Mouse (Mus musculus): Measurements from ENCODE around the gene Rap1gap2. TPM values are rescaled to one million over a fixed set of nuclear protein-coding genes. Genes with fewer than 3 reads are reported as not detected.

Gene Rap1gap2
- polyA plus RNA-seq, 1 experiment, result 4.7 TPM

DNA sequence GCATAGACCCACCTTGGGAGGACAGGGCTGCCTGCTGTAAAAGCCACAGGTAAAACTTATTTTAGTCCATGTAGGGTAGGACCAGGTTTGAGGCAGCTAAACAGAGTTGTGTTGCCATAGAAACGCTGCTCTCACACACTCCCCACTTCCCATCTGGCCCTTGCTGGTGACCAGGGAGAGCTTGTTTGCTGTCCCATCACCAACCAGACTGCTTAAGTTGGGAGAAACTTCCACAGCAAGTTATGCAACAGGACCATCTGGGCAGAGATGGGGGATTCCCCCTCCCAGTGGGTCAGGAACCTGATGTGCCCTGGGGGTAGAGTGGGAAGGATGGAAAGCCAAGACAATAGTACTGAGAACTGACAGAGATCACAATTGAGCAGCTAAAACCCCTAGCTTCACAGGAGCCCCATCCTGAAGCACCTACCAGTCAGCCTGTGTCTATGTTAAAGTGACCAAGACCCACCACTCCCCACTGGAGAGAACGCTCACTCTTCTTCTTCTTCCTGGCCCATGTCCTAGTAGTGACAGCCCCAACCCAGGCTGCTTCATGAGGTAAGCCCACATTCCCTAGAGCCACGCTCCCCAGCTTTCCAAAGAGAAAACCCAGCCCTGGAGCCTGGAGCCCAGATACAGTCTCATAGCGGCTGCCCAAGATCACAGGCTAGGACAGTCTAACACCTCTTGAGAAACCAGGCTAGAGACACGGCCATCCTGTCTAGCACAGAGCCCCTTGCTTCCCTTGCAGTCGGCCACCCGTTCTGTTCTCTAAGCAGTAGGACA is 125.1 kb downstream of the Rap1gap2 start:
- TF ChIP-seq GATA1 (IDR thresholded peaks at IDR 0.05; ENCODE audit: low read length), result no peak

DNA sequence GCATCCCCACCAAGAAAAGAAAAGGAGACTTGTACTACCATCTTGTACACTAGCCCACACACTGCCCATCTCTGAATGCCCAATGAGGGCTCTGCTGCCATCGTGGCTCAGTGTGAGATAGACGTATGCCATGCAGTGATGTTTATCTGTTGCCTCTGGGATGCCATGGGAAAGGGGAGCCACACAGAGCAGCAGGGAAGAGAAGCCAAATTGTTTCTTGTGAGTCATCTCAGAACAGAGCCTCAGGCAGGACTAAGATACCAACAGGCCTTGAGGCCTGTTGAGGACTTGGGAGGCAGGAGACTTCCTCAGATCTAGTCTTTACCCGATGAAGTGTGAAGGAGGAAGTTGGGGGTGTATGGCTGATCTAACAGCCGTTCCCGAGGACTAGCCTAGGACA is 126.8 kb downstream of the Rap1gap2 start:
- TF ChIP-seq GATA1 (IDR thresholded peaks at IDR 0.05; ENCODE audit: low read length), result no peak

DNA sequence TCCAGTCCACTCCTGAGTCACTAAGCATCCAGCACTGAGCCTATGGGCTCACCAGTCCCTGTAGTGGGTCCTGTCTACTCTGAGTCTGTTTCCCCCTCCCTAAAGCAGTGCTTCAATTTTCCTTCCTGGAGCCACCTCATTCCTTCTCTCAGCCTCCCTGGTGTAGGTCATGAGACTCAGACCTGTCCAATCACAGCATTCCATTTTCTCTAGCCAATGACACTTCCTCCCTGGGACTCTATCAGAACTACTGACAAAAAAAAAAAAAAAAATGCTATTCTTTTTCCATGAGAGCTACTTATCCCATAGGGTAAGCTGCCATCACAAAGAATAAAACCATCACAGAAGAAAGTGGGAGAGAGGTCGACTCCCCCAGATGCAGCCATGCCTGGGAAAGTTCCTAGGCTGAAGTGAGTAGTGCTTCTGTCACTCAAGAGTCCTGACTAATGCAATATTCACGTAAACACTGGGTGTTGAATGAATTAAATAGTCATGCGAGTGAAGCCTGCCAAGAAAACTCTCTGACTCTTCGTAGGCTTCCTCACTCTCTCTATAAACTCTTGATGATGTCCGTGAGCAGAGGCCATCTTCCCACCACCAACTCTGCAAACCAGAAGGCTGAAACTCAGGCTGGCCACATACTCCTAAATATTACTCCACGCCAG is 127.4 kb downstream of the Rap1gap2 start:
- TF ChIP-seq GATA1 (IDR thresholded peaks at IDR 0.05; ENCODE audit: low read length), result no peak

DNA sequence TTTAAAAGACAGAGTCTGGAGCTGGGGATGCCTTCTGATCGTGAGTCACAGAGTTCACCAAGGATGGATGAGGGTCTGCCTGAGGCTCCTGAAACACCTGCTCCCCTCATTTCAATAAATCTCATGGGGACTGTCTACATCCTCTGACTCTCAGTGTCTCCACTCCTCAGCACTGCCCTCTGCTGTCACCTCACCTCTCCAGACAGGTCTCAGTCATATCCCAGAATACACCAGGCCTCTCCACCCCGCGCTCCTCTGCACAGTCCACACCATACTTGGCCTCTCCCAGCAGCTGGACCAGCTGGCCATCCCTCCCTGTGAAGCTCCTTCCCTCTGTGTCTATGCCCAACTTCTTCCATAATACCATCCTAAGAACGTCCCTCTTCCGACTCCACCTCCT is 128.9 kb downstream of the Rap1gap2 start:
- TF ChIP-seq GATA1 (IDR thresholded peaks at IDR 0.05; ENCODE audit: low read length), result no peak

DNA sequence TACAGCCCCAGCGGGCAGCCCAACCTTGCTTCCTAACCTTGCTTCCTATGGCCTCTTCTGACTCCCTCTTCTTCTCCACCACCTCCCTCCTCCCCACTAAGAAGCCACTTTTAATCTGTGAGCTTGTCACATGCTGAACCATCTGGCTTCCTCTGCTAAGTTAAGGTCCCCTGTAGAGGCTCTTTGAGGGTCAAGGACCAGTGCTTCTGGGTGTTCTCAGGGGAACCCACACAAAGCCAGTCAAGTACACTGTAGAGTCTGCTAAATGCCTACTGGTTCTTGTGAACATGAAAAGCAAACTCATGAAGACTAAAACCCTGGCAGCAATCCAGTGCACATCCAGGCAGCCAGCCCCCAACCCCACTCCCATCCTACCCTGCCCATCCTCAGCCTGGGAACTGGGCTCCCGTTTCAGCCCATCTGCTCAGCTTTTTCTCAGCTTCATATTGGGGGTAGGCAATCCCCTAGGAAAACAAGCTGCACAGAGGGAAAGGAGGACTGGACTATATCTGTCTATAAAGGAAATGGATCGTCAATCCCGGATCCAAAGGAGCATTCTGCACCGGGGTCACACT is 130.9 kb downstream of the Rap1gap2 start:
- TF ChIP-seq GATA1 (IDR thresholded peaks at IDR 0.05; ENCODE audit: low read length), result no peak

DNA sequence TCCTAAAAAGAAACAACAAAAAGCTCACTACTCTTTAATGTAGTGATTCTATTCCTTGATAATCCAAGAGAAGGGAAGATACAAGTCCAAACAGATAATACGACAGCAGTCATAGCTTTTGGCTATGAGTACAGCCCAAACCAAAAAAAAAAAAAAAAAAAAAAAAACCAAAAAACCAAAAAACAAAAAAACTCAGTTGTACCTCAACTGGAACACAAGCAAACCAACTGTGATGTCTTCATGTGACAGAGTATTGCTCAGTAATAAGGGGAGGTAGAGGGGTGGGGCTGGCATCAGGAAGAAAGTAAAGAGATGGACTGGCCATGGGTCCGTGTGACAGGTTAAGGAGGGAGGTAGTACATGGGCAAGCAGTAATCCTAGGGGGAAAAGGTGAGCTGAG is 131.8 kb downstream of the Rap1gap2 start:
- no peak for TF ChIP-seq GATA1 (IDR thresholded peaks at IDR 0.05; ENCODE audit: low read length)

DNA sequence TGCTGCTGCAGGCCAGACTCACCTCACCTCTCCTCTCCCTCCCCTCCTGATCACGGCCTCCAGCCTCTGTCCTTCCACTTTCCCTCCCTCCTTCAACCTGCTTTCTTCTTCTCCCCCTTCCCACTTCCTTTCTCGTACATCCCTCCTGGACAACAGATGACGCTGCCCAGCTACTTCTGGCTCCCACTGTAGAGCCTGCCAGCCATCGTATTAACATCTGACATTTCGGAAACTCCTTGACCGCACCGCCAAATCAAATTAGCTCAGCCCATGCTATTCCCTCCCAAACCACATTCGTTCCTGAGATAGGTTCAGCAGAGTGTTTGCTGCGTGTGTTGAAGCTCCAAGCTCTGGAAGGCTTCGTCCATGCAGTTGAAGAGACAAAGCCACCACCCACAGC is 138.0 kb downstream of the Rap1gap2 start:
- no peak for TF ChIP-seq GATA1 (IDR thresholded peaks at IDR 0.05; ENCODE audit: low read length)

DNA sequence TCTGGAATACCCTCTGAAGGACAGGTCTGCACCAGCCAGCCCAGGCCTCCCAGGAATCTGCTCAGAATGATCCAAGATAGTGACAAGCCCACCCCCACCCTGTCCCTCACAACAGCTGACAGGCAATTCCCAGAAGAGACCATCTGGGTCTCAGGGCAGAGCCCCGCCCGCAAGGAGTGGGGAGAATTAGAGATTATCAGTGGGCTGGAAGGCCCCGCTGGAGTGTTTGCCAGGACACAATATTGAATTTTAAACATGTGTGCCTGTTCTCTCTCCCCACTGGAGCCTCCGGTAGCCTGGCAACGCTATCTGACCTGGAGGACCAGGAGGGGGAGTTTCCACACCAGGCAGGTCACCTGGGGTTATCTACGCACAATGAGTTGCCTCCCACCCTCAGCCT is 142.5 kb downstream of the Rap1gap2 start:
- no peak for TF ChIP-seq GATA1 (IDR thresholded peaks at IDR 0.05; ENCODE audit: low read length)

DNA sequence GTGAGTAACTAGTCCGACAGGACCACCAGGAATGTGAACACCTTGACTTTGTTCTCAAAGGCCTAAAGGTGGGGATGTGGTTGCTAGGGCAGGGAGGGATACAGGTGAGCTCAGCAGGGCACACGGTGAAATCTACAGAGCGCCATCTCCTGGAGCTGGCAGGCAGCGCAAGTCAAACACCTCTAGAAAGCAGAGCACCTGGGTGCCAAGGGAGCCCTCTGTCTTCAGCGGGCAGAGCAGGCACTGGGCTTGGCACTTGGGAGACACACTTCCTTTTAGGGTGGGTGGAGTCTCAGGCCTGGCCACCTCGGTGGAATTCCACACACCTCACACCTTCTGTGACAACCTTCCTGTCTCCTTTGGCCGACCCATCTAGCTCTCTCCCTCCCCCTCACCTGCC is 145.0 kb downstream of the Rap1gap2 start:
- no peak for TF ChIP-seq GATA1 (IDR thresholded peaks at IDR 0.05; ENCODE audit: low read length)

DNA sequence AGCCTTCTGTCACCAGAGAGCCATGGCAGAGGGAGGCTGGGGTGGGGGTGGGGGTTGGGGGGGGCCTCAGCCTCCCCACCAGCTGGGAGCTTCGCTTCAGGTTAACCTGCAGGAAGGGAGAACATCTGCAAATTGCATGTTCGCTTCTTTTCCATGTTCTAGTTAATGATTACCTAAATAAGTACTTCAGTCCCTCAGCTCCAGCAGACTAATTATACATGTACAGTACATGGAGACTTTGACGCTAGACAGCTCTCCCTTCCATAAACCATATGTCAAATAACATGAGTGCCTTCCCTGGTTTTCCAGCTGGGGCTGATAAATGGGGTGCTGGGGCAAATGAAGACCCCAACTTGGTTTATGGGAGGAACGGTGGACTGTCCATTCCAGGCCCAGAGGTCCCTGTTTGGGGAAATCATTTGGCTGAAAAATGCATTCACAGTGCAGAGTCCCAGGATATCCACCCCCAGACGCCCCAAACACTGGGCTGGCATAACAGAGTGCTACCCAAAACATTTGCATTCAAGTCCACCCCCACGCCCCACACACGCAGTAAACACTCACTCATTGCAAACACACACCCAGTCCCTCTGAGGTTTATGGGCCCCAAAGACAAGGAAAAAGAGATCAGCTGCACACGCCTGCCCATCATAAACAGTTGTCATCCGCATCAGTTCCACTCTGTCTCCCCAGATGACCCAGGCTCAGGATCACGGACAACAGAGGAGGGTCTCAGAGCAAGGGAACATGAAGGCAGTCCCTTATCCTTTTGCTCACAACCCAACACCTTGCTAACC is 146.3 kb downstream of the Rap1gap2 start:
- TF ChIP-seq GATA1 (IDR thresholded peaks at IDR 0.05; ENCODE audit: low read length), result no peak

DNA sequence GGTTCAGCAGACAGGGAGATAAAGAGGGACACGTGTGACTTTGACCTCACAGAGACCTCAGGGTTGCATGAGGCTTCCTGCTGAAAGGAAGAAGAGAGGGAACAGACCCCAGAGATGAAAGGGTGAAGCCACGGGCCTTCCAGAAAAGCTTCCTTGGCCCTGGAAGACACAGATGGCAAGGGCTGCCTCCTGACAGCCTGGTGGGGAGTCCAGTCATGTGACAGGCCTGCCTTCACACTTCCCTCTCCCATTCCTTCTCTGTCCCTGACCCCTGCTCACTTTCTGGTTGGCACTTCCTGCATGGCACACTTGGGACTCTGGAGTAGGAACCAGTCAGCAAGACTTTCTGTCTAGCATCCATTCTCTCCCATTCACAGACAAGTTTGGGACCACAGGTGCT is 148.1 kb downstream of the Rap1gap2 start:
- TF ChIP-seq GATA1 (IDR thresholded peaks at IDR 0.05; ENCODE audit: low read length), result no peak

DNA sequence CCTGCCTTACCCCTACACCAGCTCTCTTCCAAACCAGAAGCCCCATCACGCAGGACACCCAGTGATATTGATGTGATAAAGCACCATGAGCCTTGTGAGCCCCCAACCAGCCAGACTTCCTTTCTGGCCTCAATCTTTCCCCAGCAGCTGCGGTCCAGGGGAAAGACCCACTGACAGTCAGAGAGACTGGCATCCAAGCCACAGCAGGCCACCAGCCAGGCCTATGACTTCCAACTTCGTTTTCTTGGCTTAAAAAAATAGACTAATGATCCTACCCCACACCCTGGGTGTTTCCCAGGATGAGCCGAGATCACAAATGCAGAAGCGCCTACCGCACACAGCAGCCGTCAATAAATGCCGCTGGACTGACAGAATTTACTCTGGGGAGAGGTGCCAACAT is 151.1 kb downstream of the Rap1gap2 start:
- TF ChIP-seq GATA1 (IDR thresholded peaks at IDR 0.05; ENCODE audit: low read length), result no peak

DNA sequence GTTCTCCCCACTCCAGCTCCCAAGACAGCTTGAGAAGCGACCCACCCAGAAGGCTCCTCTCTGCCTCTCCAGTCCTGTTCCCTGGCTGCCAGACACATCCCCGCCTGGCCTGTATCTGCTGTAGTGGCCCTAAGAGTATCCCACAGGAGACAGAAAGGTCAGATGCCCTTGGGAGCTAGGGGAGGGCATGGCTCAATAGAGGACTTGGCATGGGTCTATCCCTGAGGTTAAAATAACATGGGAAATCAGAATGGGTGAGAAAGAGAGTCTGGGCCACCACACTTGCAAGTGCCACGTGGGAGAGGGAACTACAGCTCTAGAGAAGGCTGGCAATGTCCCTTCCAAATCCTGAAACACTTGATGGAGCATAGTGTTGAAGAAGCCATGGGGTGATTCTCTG is 152.3 kb downstream of the Rap1gap2 start:
- TF ChIP-seq GATA1 (IDR thresholded peaks at IDR 0.05; ENCODE audit: low read length), result no peak

DNA sequence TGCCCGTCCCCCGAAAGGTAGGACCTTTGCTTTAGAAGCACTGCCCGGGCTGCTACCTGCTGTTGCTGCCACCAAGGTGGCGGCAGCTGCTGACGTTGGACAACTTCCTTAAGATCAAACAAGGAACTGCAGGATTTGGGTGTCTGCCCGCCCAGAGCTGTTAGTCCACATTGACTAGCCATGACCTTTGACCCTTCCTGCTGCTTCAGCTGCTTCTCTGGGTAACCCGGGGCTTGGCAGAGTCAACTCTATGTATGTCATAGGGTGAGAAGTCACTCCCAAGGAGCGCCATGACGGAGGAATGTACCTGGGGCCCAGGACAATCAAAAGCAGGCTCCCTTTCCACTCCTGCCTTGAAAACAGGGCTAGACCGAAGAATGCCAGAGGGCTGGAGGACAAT is 153.5 kb downstream of the Rap1gap2 start:
- TF ChIP-seq GATA1 (IDR thresholded peaks at IDR 0.05; ENCODE audit: low read length), result no peak

DNA sequence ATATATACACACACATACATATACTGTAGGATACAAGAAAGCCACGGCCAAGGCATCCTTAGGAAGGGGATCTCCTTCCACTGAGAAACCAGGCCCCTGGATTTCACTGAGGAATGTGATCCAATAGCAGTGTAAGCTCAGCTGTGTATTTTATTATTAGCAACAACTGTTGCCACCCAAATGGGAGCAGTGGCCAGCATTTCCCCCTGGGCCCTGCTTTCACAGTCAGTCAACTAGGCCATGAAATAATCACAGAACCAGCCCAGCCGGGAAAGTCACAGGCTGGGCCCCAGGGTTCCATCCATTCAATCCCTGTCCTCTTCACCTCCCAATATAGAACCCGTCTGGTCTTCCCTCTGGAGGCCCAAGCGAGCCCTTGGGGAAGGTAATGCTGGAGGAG is 162.2 kb downstream of the Rap1gap2 start:
- TF ChIP-seq GATA1 (IDR thresholded peaks at IDR 0.05; ENCODE audit: low read length), result no peak

DNA sequence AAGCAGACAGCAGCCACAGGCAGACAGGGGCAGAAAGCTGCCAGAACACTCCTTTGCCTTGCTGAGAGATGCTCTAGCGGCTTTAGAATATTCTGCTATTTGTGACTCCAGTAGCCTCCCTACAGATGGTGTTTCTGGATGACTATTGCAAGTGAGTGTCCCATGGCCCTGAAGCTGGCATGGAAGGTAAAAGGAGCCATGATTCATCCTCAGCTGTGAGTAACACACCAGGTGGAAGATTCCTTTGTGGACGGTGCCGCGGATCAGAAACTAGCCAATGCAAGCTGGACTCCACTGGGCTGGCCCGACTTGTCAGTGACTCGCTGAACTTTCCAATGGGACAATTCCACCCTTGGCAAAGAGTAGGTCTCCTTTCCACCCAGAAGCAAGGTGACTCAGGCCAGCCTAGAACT is 162.7 kb downstream of the Rap1gap2 start:
- TF ChIP-seq GATA1 (IDR thresholded peaks at IDR 0.05; ENCODE audit: low read length), result no peak
